Mouse (Mus musculus): ENCODE results near the gene Pcyt1a.

DNA sequence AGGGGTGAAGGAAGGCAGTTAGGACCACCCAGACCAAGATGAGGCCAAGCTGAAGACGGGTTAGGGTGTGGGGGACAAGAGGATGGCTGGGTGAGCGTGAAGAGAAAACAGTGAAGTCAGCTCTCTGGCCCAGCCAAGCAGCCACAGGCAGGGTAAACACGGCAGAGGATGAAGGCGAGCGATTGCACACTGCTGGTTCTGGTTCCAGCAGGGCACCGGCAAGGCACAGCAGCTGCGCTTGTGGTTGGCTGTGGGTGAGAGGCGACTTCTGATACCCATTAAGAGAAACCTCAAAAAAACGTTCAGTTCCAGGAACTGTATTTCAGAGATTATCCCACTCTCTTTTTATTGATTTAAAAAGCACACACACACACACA is 89.6 kb downstream of the Pcyt1a start:
- no peak for TF ChIP-seq CTCF (IDR thresholded peaks at IDR 0.05; ENCODE audit: insufficient read depth, low read depth, low read length)
- TF ChIP-seq POLR2A (IDR thresholded peaks at IDR 0.05; ENCODE audit: insufficient read depth, low read depth, low read length), result no peak

Data from olfactory bulb, adult 2 months (tissue).